Mouse (Mus musculus) adrenal gland, adult 8-10 months (tissue): ENCODE measurements around the gene Mif. TPM values are rescaled to one million over a fixed set of nuclear protein-coding genes. Genes with fewer than 3 reads are reported as not detected.
"Not testable (repeated sequence)": the region's sequence is repeated elsewhere in the genome, so short reads cannot be mapped to it uniquely, and the experiment has no call there.

Experiments
- DNase-seq: peaks from one replicate; pipeline ENCODE4 v3.0.0; 2022
- total RNA-seq, 4 experiments: library from RNA; stranded (reverse); gene quantifications; 2 replicates each; pipeline ENCODE4 v1.2.4; 2022

Mif gene
- total RNA-seq = 100 to 1,000 TPM; 253 to 280 (median 275) TPM

- peak; percentile 83 for DNase-seq
Observed at GRCm38 (mm10) chr10:75859786-75860470, at the start of gene Mif. Gene Mif (minus strand): TSS chr10:75860240.

GRCm38 (mm10) chr10:75906882-75907281, 46.8 kb upstream of the Mif start:
- no peak for DNase-seq

GRCm38 (mm10) chr10:75904391-75904790, 44.4 kb upstream of the Mif start:
- no peak for DNase-seq

GRCm38 (mm10) chr10:75898846-75899245, 38.8 kb upstream of the Mif start:
- DNase-seq = peak; percentile 73

- DNase-seq = no peak
Observed at GRCm38 (mm10) chr10:75898039-75898564, 38.1 kb upstream of the Mif start.

- DNase-seq = peak; percentile 56
Observed at GRCm38 (mm10) chr10:75897373-75897772, 37.3 kb upstream of the Mif start.

- DNase-seq = no peak
Observed at GRCm38 (mm10) chr10:75896208-75896607, 36.2 kb upstream of the Mif start.

- no peak for DNase-seq
Observed at GRCm38 (mm10) chr10:75895730-75896129, 35.7 kb upstream of the Mif start.

GRCm38 (mm10) chr10:75894601-75895000, 34.6 kb upstream of the Mif start:
- DNase-seq = no peak

- peak; percentile 95 for DNase-seq
Observed at GRCm38 (mm10) chr10:75893089-75893750, 33.2 kb upstream of the Mif start, which contains the start of gene Derl3. Gene Derl3 (plus strand): TSS chr10:75893413.

- no peak for DNase-seq
Observed at GRCm38 (mm10) chr10:75889406-75890153, 29.5 kb upstream of the Mif start.

- DNase-seq = not testable (repeated sequence)
Observed at GRCm38 (mm10) chr10:75887504-75887903, 27.5 kb upstream of the Mif start.

GRCm38 (mm10) chr10:75884742-75885141, 24.7 kb upstream of the Mif start:
- DNase-seq = no peak

- peak; percentile 75 for DNase-seq
Observed at GRCm38 (mm10) chr10:75883232-75883552, 23.2 kb upstream of the Mif start.

GRCm38 (mm10) chr10:75882433-75883231, 22.6 kb upstream of the Mif start:
- DNase-seq = no peak

- no peak for DNase-seq
Observed at GRCm38 (mm10) chr10:75881578-75882432, 21.8 kb upstream of the Mif start.

- peak; percentile 51 for DNase-seq
Observed at GRCm38 (mm10) chr10:75880771-75881577, 20.9 kb upstream of the Mif start.

- no peak for DNase-seq
Observed at GRCm38 (mm10) chr10:75880351-75880750, 20.3 kb upstream of the Mif start.

GRCm38 (mm10) chr10:75878836-75879235, 18.8 kb upstream of the Mif start:
- DNase-seq = no peak

GRCm38 (mm10) chr10:75873543-75874170, 13.6 kb upstream of the Mif start:
- DNase-seq = peak; percentile 41
